Mouse (Mus musculus): ENCODE data around the gene Map2k5. TPM values are rescaled to one million over a fixed set of nuclear protein-coding genes. Genes with fewer than 3 reads are reported as not detected.

Map2k5 gene
- total RNA-seq, 2 experiments from 2014 or later: 21.8 to 27.1 TPM

DNA sequence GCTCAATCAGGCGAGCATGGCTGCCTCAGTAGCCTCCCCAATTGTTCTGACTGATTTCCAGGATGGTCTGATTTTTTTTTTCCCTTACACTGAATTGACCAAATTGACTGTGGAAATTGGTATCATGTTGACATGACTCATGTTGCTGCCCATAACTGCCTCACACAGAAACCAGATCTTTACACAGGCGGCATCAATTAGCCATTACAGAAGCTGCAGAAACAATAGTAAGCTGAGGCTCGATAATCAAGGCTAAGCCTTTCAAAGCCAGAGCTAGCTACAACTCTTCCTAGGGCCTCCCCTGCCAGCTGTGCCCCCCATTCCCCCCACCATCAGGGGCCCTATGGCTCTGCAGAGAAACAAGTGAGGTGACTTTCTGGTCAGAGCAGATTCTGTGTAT is 107.9 kb downstream of the Map2k5 start:
- no peak for DNase-seq (ENCODE audit: low spot score in 2 of 2)

DNA sequence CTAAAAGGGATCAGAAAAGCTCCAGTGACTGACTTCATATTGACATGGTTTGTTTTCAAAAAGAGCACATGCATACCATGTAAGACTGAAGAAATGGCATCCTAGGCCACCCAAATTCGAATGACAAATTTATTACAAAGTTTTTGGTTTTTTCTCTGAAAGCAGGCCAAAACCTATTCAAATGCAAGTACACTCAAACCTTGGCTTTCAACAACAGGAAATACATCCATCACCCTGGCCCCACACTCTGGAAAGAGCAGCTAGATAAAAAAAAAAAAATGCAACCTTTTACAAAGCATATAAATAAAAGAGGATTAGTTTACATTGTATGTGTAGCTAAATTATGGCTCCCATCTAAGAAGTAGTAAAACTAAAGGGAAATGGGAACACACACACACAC is 114.5 kb downstream of the Map2k5 start:
- no peak for DNase-seq (ENCODE audit: low spot score in 2 of 2)

DNA sequence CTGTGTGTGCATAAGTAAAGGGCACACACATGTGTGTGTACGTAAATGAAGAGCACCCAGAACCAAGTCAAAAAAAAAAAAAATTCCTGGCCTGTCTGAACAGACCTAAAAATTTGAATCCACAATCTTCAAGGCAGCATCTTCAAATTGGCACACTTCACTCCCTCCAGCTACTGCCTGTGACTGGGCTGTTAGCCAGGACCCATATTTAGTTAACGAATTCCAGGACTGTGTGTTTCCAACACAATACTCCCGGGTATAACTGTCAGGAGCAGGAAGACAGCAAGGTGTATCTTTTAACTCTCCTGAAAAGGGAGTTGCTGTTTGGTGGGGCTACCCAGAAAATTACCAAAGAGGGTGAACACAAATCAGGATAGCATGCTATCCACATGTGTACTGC is 118.9 kb downstream of the Map2k5 start:
- no peak for DNase-seq (ENCODE audit: low spot score in 2 of 2)

GRCm38 (mm10) chr9:63257739-63258138 is 120.0 kb downstream of the Map2k5 start:
- no peak for DNase-seq (ENCODE audit: low spot score in 2 of 2)

GRCm38 (mm10) chr9:63250841-63251626 is 126.7 kb downstream of the Map2k5 start:
- no peak for DNase-seq (ENCODE audit: low spot score in 2 of 2)

DNA sequence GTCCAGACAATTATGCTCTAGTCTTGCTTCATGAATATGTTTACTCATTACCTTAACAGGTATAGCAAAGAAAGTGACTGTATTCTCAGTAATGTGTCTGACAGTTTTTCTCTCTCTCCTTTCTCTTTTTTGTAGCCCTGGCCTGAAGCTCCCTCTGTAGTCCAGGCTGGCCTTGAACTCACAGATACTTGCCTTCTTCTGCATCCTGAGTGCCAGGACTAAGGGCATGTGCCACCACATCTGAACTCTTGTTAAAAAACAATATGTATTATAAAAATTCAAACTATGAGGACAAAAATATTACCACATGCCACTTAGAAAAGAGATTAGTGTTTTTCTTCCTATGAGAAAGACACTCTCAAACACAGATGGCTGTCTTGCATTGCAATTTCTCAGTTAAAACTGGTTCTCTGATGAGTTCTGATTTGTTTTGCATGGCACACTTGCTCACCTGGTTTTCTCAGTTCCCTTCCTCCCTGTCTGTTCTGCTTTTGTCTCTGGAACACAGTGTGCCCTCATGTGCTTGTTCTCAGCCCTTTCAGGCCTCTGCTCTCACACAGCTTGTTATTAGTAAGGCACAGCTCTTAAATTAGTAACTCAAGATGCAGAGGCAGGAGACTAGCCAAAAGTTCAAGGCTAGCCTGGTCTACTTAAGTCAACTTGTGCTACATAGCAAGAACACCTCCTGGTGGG is 129.5 kb downstream of the Map2k5 start:
- DNase-seq (ENCODE audit: low spot score in 2 of 2): no peak

GRCm38 (mm10) chr9:63246568-63247169 is 131.0 kb downstream of the Map2k5 start:
- DNase-seq (ENCODE audit: low spot score in 2 of 2): no peak

DNA sequence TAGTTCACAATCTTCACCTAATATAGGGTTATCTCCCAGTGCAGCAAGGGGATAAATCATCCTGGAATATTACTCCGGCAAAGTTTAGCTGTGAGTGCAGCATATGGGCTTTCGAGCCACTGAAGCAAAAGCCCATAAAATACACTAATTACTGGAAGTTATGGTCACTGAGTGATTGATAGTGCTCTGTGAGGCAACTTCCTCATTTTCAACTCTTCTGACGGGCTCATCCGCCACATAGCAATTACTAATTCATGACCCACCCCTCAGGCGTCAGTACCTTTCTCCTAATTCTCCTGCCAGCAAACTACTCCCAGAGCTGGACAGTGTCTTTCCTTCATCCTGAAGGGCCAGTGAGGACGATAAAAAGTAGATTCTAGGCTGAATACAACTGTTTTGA is 135.7 kb downstream of the Map2k5 start:
- DNase-seq (ENCODE audit: low spot score in 2 of 2): no peak

DNA sequence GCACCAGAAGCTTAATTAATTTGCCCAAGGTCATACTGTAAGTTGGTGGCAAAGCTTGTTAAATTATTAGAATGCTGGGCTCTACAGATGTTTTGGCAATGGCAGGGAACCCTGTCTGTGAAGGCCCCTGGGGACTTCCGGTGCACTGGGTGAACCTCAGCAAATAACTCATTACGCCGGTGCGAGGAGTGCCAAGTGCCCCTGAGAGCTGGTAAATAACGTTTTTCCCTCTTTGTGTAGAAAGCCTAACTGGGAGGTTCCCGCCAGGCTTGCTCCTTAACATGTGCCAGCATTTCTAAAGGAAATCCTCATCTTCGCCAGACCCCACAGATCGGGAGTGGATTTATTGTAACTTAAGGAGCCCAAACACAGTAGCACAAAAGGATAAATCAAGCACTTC is 136.5 kb downstream of the Map2k5 start:
- no peak for DNase-seq (ENCODE audit: low spot score in 2 of 2)

DNA sequence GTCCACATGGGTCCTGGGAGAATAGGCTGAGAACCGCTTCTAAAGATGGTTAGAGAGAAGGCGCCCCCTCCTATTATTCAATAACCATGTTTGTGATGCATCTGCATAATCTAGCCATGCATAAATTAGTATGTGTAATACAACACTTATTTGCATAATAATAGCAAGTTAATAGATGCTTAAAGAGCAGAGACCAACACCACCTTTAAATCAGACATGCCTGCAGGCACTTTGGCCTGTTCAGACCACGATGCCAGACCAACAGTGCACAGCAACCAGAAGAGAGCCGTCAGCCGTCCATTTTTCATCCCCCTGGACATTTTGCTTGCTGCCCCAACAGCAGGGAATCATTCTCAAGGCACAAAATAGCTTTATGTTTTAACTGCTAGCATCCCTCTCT is 143.3 kb downstream of the Map2k5 start:
- DNase-seq (ENCODE audit: low spot score in 2 of 2): no peak

GRCm38 (mm10) chr9:63230289-63230688 is 147.4 kb downstream of the Map2k5 start:
- no peak for DNase-seq (ENCODE audit: low spot score in 2 of 2)

DNA sequence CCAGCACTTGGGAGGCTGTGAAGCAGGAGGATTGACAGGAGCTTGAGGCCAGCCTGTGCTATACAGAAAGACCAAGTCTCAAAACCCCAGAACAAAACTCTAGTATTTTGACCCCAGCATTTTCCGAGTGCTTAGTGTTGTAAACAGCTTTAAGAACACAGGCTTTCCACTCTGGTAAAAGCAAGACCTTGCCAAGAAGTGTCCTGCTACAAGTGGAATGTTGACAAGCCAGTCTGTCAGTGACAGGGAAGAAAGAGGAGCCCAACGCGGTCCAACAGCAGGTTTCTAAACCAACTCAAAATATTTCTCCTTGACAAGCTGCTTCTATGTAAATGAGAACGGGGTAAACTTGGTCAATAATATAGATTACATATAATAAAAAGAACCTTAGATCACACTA is 148.6 kb downstream of the Map2k5 start:
- DNase-seq (ENCODE audit: low spot score in 2 of 2): no peak

DNA sequence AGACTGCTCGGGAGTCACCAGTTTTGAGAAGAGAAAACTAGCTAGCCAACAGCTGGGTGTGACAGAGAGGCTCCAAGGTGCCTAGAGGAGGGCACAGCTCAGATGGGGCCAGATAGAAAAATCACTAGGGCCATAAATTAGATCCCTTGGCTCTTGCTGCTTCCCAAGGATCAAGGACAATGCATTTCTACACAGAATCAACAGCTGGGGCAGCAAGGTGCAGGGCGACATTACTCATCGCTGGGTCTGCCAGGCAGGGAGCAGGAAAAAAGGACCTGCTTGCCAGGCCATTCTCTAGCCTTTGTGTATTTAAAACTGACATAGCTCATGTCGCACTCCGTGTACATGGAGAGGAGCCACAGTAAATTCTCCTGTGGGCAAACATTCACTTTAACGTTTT is 155.5 kb downstream of the Map2k5 start:
- no peak for DNase-seq (ENCODE audit: low spot score in 2 of 2)

- no peak for DNase-seq (ENCODE audit: low spot score in 2 of 2)
These were observed 157.9 kb downstream of the Map2k5 start for GRCm38 (mm10) chr9:63219851-63220250.

DNA sequence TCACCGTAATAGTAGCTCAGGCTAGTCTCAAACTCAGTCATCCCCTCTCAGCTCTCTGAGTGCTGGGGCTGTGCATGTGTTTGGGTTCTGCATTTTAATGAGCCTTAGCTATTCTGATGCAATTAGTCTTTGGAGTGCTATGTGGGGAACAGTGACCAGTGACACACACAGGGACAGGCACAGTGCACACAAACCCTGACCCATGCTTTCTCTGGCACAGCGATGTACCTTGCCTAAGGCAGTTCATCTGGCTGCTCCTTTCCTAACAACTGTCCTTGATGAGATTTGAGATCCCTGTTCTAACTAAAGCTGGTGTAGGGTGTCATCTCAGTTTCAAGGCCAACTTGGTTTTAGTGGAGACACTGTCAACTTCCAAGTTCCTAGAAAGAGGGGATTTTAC is 162.7 kb downstream of the Map2k5 start:
- DNase-seq (ENCODE audit: low spot score in 2 of 2): no peak

DNA sequence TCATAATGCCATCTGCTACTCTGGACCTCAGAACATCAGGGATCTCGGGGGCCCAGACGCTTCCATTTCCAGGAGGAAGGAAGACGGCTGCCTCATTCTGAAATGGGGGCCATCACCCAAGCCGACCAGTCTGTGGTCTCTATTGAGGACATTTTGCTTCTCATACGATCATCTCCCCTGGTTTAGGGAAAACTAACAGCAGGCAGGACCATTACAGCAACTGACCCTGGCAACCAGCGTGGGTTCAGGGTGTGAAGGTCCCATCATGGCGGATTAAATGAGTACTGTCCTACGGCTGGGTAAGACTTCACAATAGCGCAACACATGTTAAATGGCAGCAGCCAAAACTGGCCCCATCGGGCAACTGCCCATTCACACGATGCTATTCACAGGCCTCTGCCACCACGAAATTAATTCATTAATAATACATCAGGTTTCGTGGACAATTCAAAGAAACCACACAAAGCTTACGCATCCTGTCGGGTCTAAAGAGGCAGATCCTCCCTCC is 170.9 kb downstream of the Map2k5 start:
- DNase-seq (ENCODE audit: low spot score in 2 of 2): no peak

DNA sequence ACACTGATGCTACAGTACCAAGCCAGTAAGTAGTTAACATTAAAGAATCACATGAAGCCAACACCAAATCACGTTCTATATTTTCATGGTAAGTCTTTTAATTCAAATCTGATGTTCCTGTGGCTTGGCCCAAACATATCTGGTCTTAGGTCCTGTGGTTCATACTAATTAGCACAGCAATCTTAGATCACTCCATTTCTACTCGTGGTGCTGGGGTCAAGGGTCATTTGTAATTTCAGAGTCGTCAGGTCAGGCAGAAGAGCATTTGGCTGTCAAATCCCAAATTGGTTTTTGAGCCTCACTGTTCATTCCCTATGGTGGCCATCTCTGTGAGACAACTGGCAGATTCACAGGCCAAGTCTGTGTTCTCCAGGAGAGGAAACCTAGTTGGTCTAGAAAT is 174.2 kb downstream of the Map2k5 start:
- no peak for DNase-seq (ENCODE audit: low spot score in 2 of 2)

- DNase-seq (ENCODE audit: low spot score in 2 of 2): no peak
These were observed 176.1 kb downstream of the Map2k5 start for GRCm38 (mm10) chr9:63201376-63202323.

DNA sequence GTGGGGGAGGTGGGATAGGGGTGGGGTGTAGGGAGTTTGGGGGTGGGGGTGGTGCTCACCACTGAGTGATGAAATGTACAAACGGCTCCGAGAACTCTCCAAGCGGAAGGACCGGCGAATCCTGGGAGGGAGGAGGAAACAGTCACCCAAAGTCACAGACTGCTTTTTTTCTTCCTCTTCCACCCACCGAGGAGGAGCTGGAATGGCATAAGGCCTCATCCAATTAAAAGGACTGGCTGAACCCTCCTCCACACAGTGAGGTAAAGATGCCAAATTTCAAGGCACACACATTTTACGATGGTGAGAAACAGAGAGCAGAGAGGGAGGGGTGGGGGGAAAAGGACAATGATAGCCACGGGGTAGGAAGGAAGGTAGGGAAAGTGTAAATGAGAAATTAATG is 180.4 kb downstream of the Map2k5 start:
- DNase-seq (ENCODE audit: low spot score in 2 of 2): no peak

- DNase-seq (ENCODE audit: low spot score in 2 of 2): no peak
These were observed 181.5 kb downstream of the Map2k5 start for GRCm38 (mm10) chr9:63196114-63196682.

DNA sequence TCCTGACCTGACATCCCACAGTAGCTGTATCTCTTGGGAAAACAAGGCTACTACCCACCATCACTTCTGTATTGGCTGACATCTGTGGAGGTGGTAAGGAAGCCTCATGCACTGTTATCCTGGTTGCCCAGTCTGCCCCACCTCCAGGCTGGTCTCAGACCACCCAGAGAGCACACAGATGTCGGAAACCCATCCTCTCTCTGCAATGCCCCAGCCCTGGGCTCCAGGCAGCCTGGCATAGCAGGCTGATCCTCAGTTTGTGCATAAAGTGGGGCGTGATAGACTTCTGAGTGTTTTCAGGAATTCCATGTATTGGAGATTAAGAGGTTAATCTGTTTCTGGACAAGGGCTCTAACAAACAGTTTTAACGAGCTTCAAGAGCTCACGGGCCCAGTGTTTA is 182.2 kb downstream of the Map2k5 start:
- no peak for DNase-seq (ENCODE audit: low spot score in 2 of 2)
